Mouse (Mus musculus) heart, adult 2 months (tissue): ENCODE data around the gene 6330409D20Rik. TPM values are rescaled to one million over a fixed set of nuclear protein-coding genes. Genes with fewer than 3 reads are reported as not detected.

Experiments used
- DNase-seq, 2 experiments: peaks; one replicate each; pipeline ENCODE4 v3.0.0; 2021
- H3K27ac ChIP-seq: fragments of 200-600 bp; 2 replicates; pipeline ENCODE4 v1.8.1; 2022
- H3K27me3 ChIP-seq: fragments of 200-500 bp; 2 replicates; pipeline ENCODE4 v1.6.1; 2012; ENCODE audit warnings: mild to moderate bottlenecking, low read length, inconsistent platforms, mixed read lengths; ENCODE audit not compliant: control insufficient read depth, insufficient read depth
- H3K36me3 ChIP-seq: fragments of 200-500 bp; 2 replicates; pipeline ENCODE4 v1.6.1; 2012; ENCODE audit warnings: low read length, inconsistent platforms; ENCODE audit not compliant: control insufficient read depth, insufficient read depth
- H3K4me1 ChIP-seq: fragments of 200-500 bp; 2 replicates; pipeline ENCODE4 v1.6.1; 2011; ENCODE audit warnings: low read length; ENCODE audit not compliant: control insufficient read depth, insufficient read depth
- H3K4me3 ChIP-seq: fragments of 200-600 bp; 2 replicates; pipeline ENCODE4 v1.8.1; 2022
- H3K79me2 ChIP-seq: fragments of 200-500 bp; replicated peaks from 2 replicates; pipeline ENCODE4 v1.6.1; 2012; ENCODE audit warnings: mild to moderate bottlenecking, inconsistent platforms, low read length, moderate library complexity, mixed read lengths; ENCODE audit not compliant: control insufficient read depth, insufficient read depth
- H3K9ac ChIP-seq: fragments of 200-500 bp; 2 replicates; pipeline ENCODE4 v1.6.1; 2012; ENCODE audit warnings: low read depth, mild to moderate bottlenecking, control low read depth, inconsistent platforms, low read length, mixed read lengths
- CTCF ChIP-seq: fragments of 200-600 bp; IDR thresholded peaks from 2 replicates; pipeline ENCODE4 v1.8.1; 2022; ENCODE audit warnings: antibody characterized with exemption, mild to moderate bottlenecking, moderate library complexity
- EP300 ChIP-seq: fragments of 200-500 bp; IDR thresholded peaks from 2 replicates; pipeline ENCODE4 v1.6.1; 2011; ENCODE audit warnings: low read depth, low read length, control low read depth; ENCODE audit not compliant: insufficient read depth
- POLR2A ChIP-seq: fragments of 200-500 bp; IDR thresholded peaks from 2 replicates; pipeline ENCODE4 v1.6.1; 2011; ENCODE audit warnings: mild to moderate bottlenecking, low read depth, low read length, control low read depth; ENCODE audit not compliant: insufficient read depth
- WGBS: fragments of 180-500 bp; shearing (Covaris S2); methylation state at CpG from one replicate; pipeline ENCODE4 v1.1.7; 2018; 5-methylcytosine and 5-hydroxymethylcytosine counted together
- intact Hi-C: fragments of 180-260 bp; cut with DNase I; formaldehyde crosslinking; loops from one replicate; pipeline ENCODE4 v1.15.1; 2025
- polyA plus RNA-seq: library from polyadenylated mRNA; depleted of rRNA; stranded (reverse); fragments of >200 nt; gene quantifications from 2 replicates; pipeline ENCODE4 v1.2.3, GENCODE M21; 2012
- total RNA-seq, 2 experiments: library from RNA; stranded (reverse); gene quantifications; 2 replicates each; pipeline ENCODE4 v1.2.3; 2021

The 6330409D20Rik gene
- total and polyA plus RNA-seq, 3 experiments, result not detected

DNA sequence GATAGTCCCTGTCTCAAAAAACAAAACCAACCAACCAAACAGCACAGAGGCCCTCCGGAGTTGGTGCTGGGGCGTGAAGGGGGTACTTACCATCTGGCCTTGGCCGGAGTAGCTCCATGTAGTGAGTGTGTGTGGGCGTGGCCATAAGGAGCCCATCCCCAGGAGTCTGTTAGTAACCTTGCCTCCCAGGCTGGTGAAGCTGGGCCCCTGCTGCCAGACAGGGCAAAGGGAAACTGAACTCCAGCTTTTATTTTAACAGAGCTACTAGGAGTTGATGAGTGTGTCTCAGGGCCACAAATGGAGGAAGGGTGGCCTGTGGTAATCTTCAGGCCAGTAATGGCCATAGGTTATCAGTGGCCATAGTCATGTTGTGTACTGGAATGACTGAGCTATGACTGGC lies 6.3 kb downstream of the 6330409D20Rik start:
- intact Hi-C loops, result loop anchor here (5.0 kb wide), 1 partner anchor 82 kb away; no protein-coding TSS in a partner anchor
- TF ChIP-seq EP300 (no peak), POLR2A (0 out of 2 replicates have a peak, but pooled peaks have one; percentile 29), CTCF (no peak)
- peaks cover 6% of the 10 kb centered on the region for H3K36me3 ChIP-seq
- no peaks in the 10 kb centered on the region for H3K27me3 ChIP-seq
- H3K9ac ChIP-seq, result peak overlapping the region; percentile 30; the same call in 1 of the 2 replicates
- no peak for DNase-seq
- peaks cover 22% of the 10 kb centered on the region for H3K4me1 ChIP-seq
- peak overlapping the region; percentile 7 for H3K4me3 ChIP-seq
- no peaks in the 10 kb centered on the region for H3K79me2 ChIP-seq
- 39% methylated on average over 4 of the region's 4 CpGs for WGBS
- peak overlapping the region; percentile 79 for H3K27ac ChIP-seq

- intact Hi-C loops, result loop anchor here (5.0 kb wide), 1 partner anchor 80 kb away; no protein-coding TSS in a partner anchor
- WGBS, result 41% methylated on average over 6 of the region's 6 CpGs
- H3K9ac ChIP-seq, result no peak overlapping the region
- H3K4me3 ChIP-seq, result no peak overlapping the region; the same call in 1 of the 2 replicates
- H3K27ac ChIP-seq, result peak overlapping the region; percentile 87
- H3K27me3 ChIP-seq, result no peaks in the 10 kb centered on the region
- TF ChIP-seq POLR2A (peak; percentile 52), CTCF (no peak), EP300 (peak; percentile 51; the same call in 1 of the 2 replicates)
- no peak for DNase-seq
- peaks cover 22% of the 10 kb centered on the region for H3K4me1 ChIP-seq
- peaks cover 2% of the 10 kb centered on the region for H3K36me3 ChIP-seq
- no peaks in the 10 kb centered on the region for H3K79me2 ChIP-seq
Observed at GRCm38 (mm10) chr2:32732695-32733094, 8.1 kb downstream of the 6330409D20Rik start.

- WGBS, result 34% methylated on average over 4 of the region's 4 CpGs
- H3K27ac ChIP-seq, result peak overlapping the region; percentile 87
- H3K4me3 ChIP-seq, result no peak overlapping the region; the same call in 1 of the 2 replicates
- H3K4me1 ChIP-seq, result peaks cover 23% of the 10 kb centered on the region
- peaks cover 2% of the 10 kb centered on the region for H3K36me3 ChIP-seq
- H3K79me2 ChIP-seq, result no peaks in the 10 kb centered on the region
- no peak for DNase-seq
- H3K27me3 ChIP-seq, result no peaks in the 10 kb centered on the region
- TF ChIP-seq CTCF (no peak), POLR2A (no peak), EP300 (no peak)
- peak overlapping the region; percentile 13 for H3K9ac ChIP-seq
- intact Hi-C loops, result loop anchor here (5.0 kb wide), 1 partner anchor 80 kb away; no protein-coding TSS in a partner anchor
Observed at GRCm38 (mm10) chr2:32731911-32732310, 8.9 kb downstream of the 6330409D20Rik start.

GRCm38 (mm10) chr2:32730854-32731253 lies 10.0 kb downstream of the 6330409D20Rik start:
- Histone ChIP-seq H3K27me3 (no peaks in the 10 kb centered on the region), H3K36me3 (peaks cover 2% of the 10 kb centered on the region), H3K27ac (peak overlapping the region; percentile 87), H3K9ac (peak overlapping the region; percentile 15), H3K4me1 (peaks cover 19% of the 10 kb centered on the region), H3K79me2 (no peaks in the 10 kb centered on the region), H3K4me3 (peak overlapping the region; percentile 69)
- TF ChIP-seq CTCF (no peak), POLR2A (no peak), EP300 (no peak)
- intact Hi-C loops, result loop anchor here (5.0 kb wide), 1 partner anchor 79 kb away; no protein-coding TSS in a partner anchor
- 17% methylated on average over 11 of the region's 11 CpGs for WGBS
- no peak for DNase-seq

GRCm38 (mm10) chr2:32729547-32729946 lies 11.3 kb downstream of the 6330409D20Rik start:
- Histone ChIP-seq H3K4me1 (peaks cover 14% of the 10 kb centered on the region), H3K27ac (peak overlapping the region; percentile 87), H3K36me3 (no peaks in the 10 kb centered on the region), H3K27me3 (no peaks in the 10 kb centered on the region), H3K4me3 (peak overlapping the region; percentile 69), H3K9ac (peak overlapping the region; percentile 19), H3K79me2 (no peaks in the 10 kb centered on the region)
- DNase-seq, result no peak
- WGBS, result 55% methylated on average over 4 of the region's 4 CpGs
- intact Hi-C loops, result no loop called here
- TF ChIP-seq POLR2A, result no peak
- no peak for TF ChIP-seq CTCF
- no peak for TF ChIP-seq EP300

DNA sequence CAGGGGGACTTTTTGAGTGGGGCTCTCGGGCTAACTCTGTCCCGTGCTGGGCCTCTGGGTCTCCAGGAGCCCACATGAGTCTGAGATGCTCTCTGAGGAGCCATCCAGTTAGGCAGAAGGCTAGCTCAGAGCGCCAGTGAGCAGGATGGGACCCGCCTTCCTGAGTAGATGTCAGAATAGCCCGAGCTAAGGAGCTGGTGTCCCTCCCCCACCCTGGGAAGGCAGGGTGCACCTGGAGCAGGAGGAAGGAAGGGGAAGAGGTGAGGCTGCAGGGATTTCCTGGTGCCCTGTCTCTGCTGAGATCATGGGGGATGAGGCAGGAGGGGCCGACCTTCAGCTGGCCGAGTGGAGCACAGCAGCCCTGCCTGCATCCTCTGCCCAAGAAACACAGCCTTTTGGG lies 12.4 kb downstream of the 6330409D20Rik start:
- DNase-seq, result peak; percentile 76 to 83
- peaks cover 10% of the 10 kb centered on the region for H3K4me1 ChIP-seq
- 32% methylated on average over 7 of the region's 7 CpGs for WGBS
- peak overlapping the region; percentile 69 for H3K4me3 ChIP-seq
- H3K9ac ChIP-seq, result peak overlapping the region; percentile 78
- no peaks in the 10 kb centered on the region for H3K36me3 ChIP-seq
- no peaks in the 10 kb centered on the region for H3K79me2 ChIP-seq
- TF ChIP-seq EP300 (peak; percentile 100), POLR2A (peak; percentile 82), CTCF (no peak)
- peak overlapping the region; percentile 87 for H3K27ac ChIP-seq
- intact Hi-C loops, result no loop called here
- H3K27me3 ChIP-seq, result no peaks in the 10 kb centered on the region
